Mouse (Mus musculus) lung, postnatal 4 days (tissue): Measurements from ENCODE around the gene Nr1d2.
"Not testable (repeated sequence)": the region's sequence is repeated elsewhere in the genome, so short reads cannot be mapped to it uniquely, and the experiment has no call there.

Source experiments
- DNase-seq, 2 experiments: peaks; one replicate each; pipeline ENCODE4 v3.0.0; 2021

The Nr1d2 gene

DNA sequence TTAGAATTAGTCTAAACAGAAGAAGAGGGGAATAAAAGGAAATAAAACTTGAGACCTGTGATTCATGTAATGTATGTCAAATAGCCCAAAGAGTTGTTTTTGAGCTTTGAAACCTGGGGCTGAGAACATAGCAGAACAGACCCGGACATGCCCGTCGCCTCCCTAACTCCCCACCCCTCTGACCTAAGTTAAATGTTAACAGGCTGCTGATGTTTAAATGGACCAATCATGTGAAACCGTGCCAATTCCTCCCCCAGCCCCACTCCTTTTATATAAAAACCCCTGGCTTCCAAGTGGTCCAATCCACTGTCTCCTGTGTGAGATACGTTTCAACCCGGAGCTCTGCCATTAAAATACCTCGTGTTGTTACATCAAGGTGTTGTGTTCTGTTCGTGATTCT is 7.1 kb downstream of the Nr1d2 start:
- not testable (repeated sequence) for DNase-seq

GRCm38 (mm10) chr14:18229751-18230150 is 9.2 kb downstream of the Nr1d2 start:
- DNase-seq = not testable (repeated sequence)

GRCm38 (mm10) chr14:18226181-18226580 is 12.7 kb downstream of the Nr1d2 start:
- DNase-seq = not testable (repeated sequence)

DNA sequence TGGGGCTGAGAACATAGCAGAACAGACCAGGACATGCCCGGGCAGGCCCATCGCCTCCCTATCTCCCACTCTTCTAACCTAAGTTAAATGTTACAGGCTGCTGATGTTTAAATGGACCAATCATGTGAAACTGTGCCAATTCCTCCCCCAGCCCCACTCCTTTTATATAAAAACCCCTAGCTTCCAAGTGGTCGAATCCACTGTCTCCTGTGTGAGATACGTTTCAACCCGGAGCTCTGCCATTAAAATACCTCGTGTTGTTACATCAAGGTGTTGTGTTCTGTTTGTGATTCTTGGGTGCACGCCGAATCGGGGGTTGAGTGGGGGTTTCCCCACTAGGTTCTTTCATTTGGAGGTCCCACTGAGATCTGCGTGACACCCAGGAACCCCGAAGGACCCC is 13.5 kb downstream of the Nr1d2 start:
- not testable (repeated sequence) for DNase-seq

DNA sequence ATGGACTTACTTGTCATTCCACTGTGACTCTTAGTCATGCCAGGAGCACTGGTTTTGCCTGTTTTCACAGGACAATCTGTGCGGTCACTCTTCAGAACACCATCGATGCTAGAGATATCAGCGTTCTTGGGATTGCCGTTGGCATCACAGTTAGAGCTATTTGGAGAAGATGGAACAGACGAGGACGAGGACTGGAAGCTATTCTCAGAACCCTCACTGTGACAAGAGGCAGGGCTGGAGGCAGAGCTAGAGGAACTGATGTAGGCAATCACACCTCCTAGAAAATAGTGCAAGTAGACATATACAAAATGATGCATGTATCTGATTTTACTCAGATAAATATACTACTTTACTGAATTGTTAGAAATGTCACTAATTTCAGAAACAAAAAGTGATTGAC is 16.9 kb downstream of the Nr1d2 start:
- no peak for DNase-seq

DNA sequence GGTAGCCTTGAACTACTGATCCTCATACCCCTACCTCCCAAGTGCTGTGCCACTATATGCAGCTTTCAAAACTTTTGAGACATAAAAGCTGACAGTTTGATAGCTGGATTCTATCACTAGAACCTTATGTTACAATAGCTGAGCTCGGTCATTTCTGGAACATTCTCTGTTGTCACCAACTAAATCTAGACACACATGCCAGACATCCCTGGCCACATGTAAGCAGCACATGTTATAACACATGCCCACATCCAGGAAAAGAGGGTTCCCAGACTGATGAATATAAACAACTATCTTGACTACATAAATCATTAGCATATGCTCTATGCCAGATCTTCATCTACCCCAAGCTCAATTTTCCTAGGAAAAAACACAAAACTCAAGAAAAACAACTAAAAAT is 21.8 kb downstream of the Nr1d2 start:
- DNase-seq = no peak

- no peak for DNase-seq
These were observed 22.5 kb downstream of the Nr1d2 start for GRCm38 (mm10) chr14:18216428-18216827.

DNA sequence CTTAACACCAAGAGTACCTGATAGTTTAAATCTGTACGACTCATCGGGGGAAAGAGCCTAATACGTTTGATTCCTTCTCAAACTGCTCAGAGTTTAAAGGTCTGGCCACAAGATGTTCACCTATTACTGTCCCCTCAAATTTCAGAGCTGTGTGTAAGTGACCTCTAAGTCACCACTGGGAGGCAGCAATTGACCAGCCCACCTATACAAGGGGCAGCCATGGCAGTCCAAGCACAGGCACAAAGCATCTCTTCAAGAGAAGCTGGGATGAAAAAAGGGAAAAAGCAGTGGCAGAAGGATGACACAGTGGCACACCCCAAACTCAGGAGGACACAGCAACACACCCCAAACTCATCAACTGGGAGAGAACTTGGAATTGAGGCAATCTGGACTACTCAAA is 28.1 kb downstream of the Nr1d2 start:
- DNase-seq = peak in 1 of 2 experiments; percentile 14

- DNase-seq = not testable (repeated sequence)
These were observed 34.6 kb downstream of the Nr1d2 start for GRCm38 (mm10) chr14:18204315-18204714.

DNA sequence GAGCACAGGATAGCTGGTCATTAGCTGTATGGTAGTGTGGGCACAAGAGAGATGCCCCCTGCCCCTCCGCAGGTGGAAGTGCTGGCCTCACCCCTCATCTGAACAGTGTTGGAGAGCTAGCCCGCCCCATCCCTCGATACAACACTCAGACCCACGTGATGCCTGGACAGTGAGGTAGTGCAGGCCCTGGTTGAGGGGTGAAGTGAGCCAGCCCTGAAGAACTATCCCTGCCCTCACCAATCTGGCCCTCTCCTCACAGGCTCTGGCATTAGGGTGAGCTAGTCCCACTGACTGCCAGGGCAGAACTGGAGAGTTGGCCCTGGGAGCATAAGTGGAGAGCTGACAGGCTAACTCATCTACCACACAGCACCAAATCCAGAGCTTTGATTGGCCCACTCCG is 37.5 kb downstream of the Nr1d2 start:
- DNase-seq = no peak

DNA sequence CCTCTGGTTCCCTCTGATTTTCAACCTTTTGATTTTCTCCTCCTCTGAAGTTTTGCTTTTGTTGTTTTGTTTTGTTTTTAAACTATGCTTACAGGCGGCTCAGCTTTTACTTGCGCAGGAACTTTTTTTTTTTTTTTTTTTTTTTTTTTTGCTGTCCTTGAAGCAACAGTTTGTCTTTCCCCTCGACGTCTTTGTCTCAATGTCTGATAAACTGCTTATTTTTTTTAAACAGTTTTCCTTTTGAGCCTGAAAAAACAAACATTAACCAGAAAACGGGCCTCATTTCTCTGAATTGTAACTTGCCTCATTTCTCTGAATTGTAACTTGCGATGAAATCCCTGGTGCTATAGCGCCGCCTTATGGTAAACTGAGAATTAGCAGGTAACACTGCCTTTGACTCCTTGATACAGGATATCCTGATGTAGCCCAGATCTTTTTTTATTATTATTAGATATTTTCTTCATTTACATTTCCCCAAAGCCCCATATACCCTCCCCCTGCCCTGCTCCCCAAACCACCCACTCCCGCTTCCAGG is 52.0 kb downstream of the Nr1d2 start:
- DNase-seq = peak in 1 of 2 experiments; percentile 46

DNA sequence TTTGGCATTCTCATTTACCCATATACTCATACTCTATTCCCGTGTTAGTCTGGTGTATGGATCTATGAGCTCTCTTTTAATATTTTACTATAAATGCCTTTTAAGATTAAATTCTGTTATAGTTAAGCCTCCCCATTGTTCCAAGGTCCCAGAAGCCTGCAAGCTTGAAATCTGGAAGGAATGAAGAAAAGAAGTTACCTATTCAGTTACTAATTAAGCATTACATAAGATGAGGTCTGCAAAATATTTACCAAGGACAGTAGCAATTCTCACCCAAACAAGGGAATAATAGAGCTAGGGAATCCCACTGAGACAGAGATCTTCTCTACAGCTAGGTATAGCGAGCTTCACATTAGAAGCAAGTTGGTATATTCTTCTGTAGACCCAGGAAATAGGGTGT is 61.4 kb downstream of the Nr1d2 start:
- not testable (repeated sequence) for DNase-seq

- DNase-seq = no peak
These were observed 71.3 kb downstream of the Nr1d2 start for GRCm38 (mm10) chr14:18167597-18167996.

GRCm38 (mm10) chr14:18167041-18167440 is 71.9 kb downstream of the Nr1d2 start:
- DNase-seq = peak in 1 of 2 experiments; percentile 18
